Mouse (Mus musculus): Measurements from ENCODE around the gene Gpc6. TPM values are rescaled to one million over a fixed set of nuclear protein-coding genes. Genes with fewer than 3 reads are reported as not detected.

The Gpc6 gene
- polyA plus RNA-seq, 1 experiment from 2014 or later: 20.1 TPM

GRCm38 (mm10) chr14:116957154-116957553 lies 32.0 kb downstream of the Gpc6 start:
- Histone ChIP-seq H3K27ac (no peak overlapping the region), H3K9ac (no peak overlapping the region), H3K36me3 (no peaks in the 10 kb centered on the region), H3K4me1 (replicated peaks) (no peaks in the 10 kb centered on the region), H3K4me2 (no peak overlapping the region), H3K27me3 (no peaks in the 10 kb centered on the region), H3K9me3 (replicated peaks) (no peaks in the 10 kb centered on the region), H3K4me3 (no peak overlapping the region)
- no peak for ATAC-seq (replicated peaks; ENCODE audit: insufficient number of reproducible peaks, insufficient read depth, low FRiP score, low read depth)

- no peak overlapping the region for H3K27ac ChIP-seq
- H3K4me2 ChIP-seq: no peak overlapping the region
- no peaks in the 10 kb centered on the region for H3K27me3 ChIP-seq
- no peaks in the 10 kb centered on the region for H3K9me3 ChIP-seq (replicated peaks)
- no peaks in the 10 kb centered on the region for H3K4me1 ChIP-seq (replicated peaks)
- 78% methylated on average over 6 of the region's 6 CpGs for WGBS
- no peak overlapping the region for H3K9ac ChIP-seq
- no peak for ATAC-seq (replicated peaks; ENCODE audit: insufficient number of reproducible peaks, insufficient read depth, low FRiP score, low read depth)
- H3K36me3 ChIP-seq: no peaks in the 10 kb centered on the region
- no peak overlapping the region for H3K4me3 ChIP-seq
Measured at GRCm38 (mm10) chr14:116964837-116965236, 39.7 kb downstream of the Gpc6 start.

GRCm38 (mm10) chr14:116974708-116975107 lies 49.6 kb downstream of the Gpc6 start:
- Histone ChIP-seq H3K9ac (no peak overlapping the region), H3K4me1 (replicated peaks) (no peaks in the 10 kb centered on the region), H3K36me3 (no peaks in the 10 kb centered on the region), H3K4me2 (no peak overlapping the region), H3K27ac (no peak overlapping the region), H3K4me3 (no peak overlapping the region), H3K27me3 (no peaks in the 10 kb centered on the region), H3K9me3 (replicated peaks) (no peaks in the 10 kb centered on the region)
- ATAC-seq (replicated peaks; ENCODE audit: insufficient number of reproducible peaks, insufficient read depth, low FRiP score, low read depth): no peak
- 84% methylated on average over 3 of the region's 3 CpGs for WGBS

GRCm38 (mm10) chr14:116975224-116975623 lies 50.1 kb downstream of the Gpc6 start:
- H3K27ac ChIP-seq: no peak overlapping the region
- H3K9me3 ChIP-seq (replicated peaks): no peaks in the 10 kb centered on the region
- H3K9ac ChIP-seq: no peak overlapping the region
- no peak for ATAC-seq (replicated peaks; ENCODE audit: insufficient number of reproducible peaks, insufficient read depth, low FRiP score, low read depth)
- no peaks in the 10 kb centered on the region for H3K36me3 ChIP-seq
- WGBS: 49% methylated on average over 4 of the region's 4 CpGs
- 0 out of 2 replicates have a peak, but pooled peaks cover 3% of the 10 kb centered on the region for H3K4me1 ChIP-seq (replicated peaks)
- no peak overlapping the region for H3K4me3 ChIP-seq
- no peak overlapping the region for H3K4me2 ChIP-seq
- no peaks in the 10 kb centered on the region for H3K27me3 ChIP-seq

- H3K36me3 ChIP-seq: no peaks in the 10 kb centered on the region
- no peak overlapping the region for H3K4me2 ChIP-seq
- no peak overlapping the region for H3K27ac ChIP-seq
- no peaks in the 10 kb centered on the region for H3K27me3 ChIP-seq
- no peak overlapping the region for H3K9ac ChIP-seq
- WGBS: 65% methylated on average over 2 of the region's 2 CpGs
- no peaks in the 10 kb centered on the region for H3K9me3 ChIP-seq (replicated peaks)
- no peak overlapping the region for H3K4me3 ChIP-seq
- ATAC-seq (replicated peaks; ENCODE audit: insufficient number of reproducible peaks, insufficient read depth, low FRiP score, low read depth): no peak
- 0 out of 2 replicates have a peak, but pooled peaks cover 3% of the 10 kb centered on the region for H3K4me1 ChIP-seq (replicated peaks)
Measured at GRCm38 (mm10) chr14:116977259-116977658, 52.1 kb downstream of the Gpc6 start.

GRCm38 (mm10) chr14:116979714-116980382 lies 54.7 kb downstream of the Gpc6 start:
- no peak for ATAC-seq (replicated peaks; ENCODE audit: insufficient number of reproducible peaks, insufficient read depth, low FRiP score, low read depth)

GRCm38 (mm10) chr14:116981711-116982110 lies 56.6 kb downstream of the Gpc6 start:
- Histone ChIP-seq H3K27ac (no peak overlapping the region), H3K36me3 (no peaks in the 10 kb centered on the region), H3K4me1 (replicated peaks) (0 out of 2 replicates have a peak, but pooled peaks cover 3% of the 10 kb centered on the region), H3K9me3 (replicated peaks) (no peaks in the 10 kb centered on the region), H3K4me2 (no peak overlapping the region), H3K27me3 (no peaks in the 10 kb centered on the region), H3K4me3 (no peak overlapping the region), H3K9ac (no peak overlapping the region)
- 84% methylated on average over 4 of the region's 4 CpGs for WGBS
- no peak for ATAC-seq (replicated peaks; ENCODE audit: insufficient number of reproducible peaks, insufficient read depth, low FRiP score, low read depth)

More at GRCm38 (mm10) chr14:116979714-116980382, 54.7 kb downstream of the Gpc6 start:
- no peaks in the 10 kb centered on the region for H3K27me3 ChIP-seq
- no peak overlapping the region for H3K27ac ChIP-seq
- no peaks in the 10 kb centered on the region for H3K9me3 ChIP-seq (replicated peaks)
- H3K36me3 ChIP-seq: no peaks in the 10 kb centered on the region
- H3K4me1 ChIP-seq (replicated peaks): 0 out of 2 replicates have a peak, but pooled peaks cover 3% of the 10 kb centered on the region
- no peak overlapping the region for H3K4me3 ChIP-seq
- no peak overlapping the region for H3K4me2 ChIP-seq
- H3K9ac ChIP-seq: no peak overlapping the region
- 75% methylated on average over 10 of the region's 10 CpGs for WGBS

GRCm38 (mm10) chr14:116987341-116987740 lies 62.2 kb downstream of the Gpc6 start:
- WGBS: 75% methylated on average over 3 of the region's 3 CpGs
- H3K9me3 ChIP-seq (replicated peaks): no peaks in the 10 kb centered on the region
- no peak overlapping the region for H3K4me3 ChIP-seq
- no peaks in the 10 kb centered on the region for H3K36me3 ChIP-seq
- ATAC-seq (replicated peaks; ENCODE audit: insufficient number of reproducible peaks, insufficient read depth, low FRiP score, low read depth): no peak
- no peak overlapping the region for H3K9ac ChIP-seq
- no peaks in the 10 kb centered on the region for H3K4me1 ChIP-seq (replicated peaks)
- no peaks in the 10 kb centered on the region for H3K27me3 ChIP-seq
- no peak overlapping the region for H3K4me2 ChIP-seq
- H3K27ac ChIP-seq: no peak overlapping the region

- Histone ChIP-seq H3K27me3 (no peaks in the 10 kb centered on the region), H3K4me1 (replicated peaks) (no peaks in the 10 kb centered on the region), H3K36me3 (no peaks in the 10 kb centered on the region), H3K9ac (no peak overlapping the region), H3K4me2 (no peak overlapping the region), H3K27ac (no peak overlapping the region), H3K9me3 (replicated peaks) (no peaks in the 10 kb centered on the region), H3K4me3 (no peak overlapping the region)
- WGBS: 65% methylated on average over 1 of the region's 1 CpGs
- no peak for ATAC-seq (replicated peaks; ENCODE audit: insufficient number of reproducible peaks, insufficient read depth, low FRiP score, low read depth)
Measured at GRCm38 (mm10) chr14:117000376-117000775, 75.3 kb downstream of the Gpc6 start.

- no peaks in the 10 kb centered on the region for H3K4me1 ChIP-seq (replicated peaks)
- no peak for ATAC-seq (replicated peaks; ENCODE audit: insufficient number of reproducible peaks, insufficient read depth, low FRiP score, low read depth)
- no peaks in the 10 kb centered on the region for H3K9me3 ChIP-seq (replicated peaks)
- WGBS: 35% methylated on average over 8 of the region's 8 CpGs
- no peak overlapping the region for H3K4me2 ChIP-seq
- no peaks in the 10 kb centered on the region for H3K36me3 ChIP-seq
- no peak overlapping the region for H3K27ac ChIP-seq
- H3K9ac ChIP-seq: no peak overlapping the region
- H3K4me3 ChIP-seq: no peak overlapping the region
- no peaks in the 10 kb centered on the region for H3K27me3 ChIP-seq
Measured at GRCm38 (mm10) chr14:117002313-117002712, 77.2 kb downstream of the Gpc6 start.

GRCm38 (mm10) chr14:117008781-117009180 lies 83.7 kb downstream of the Gpc6 start:
- ATAC-seq (replicated peaks; ENCODE audit: insufficient number of reproducible peaks, insufficient read depth, low FRiP score, low read depth): no peak
- Histone ChIP-seq H3K4me3 (no peak overlapping the region), H3K27ac (no peak overlapping the region), H3K9me3 (replicated peaks) (no peaks in the 10 kb centered on the region), H3K4me1 (replicated peaks) (no peaks in the 10 kb centered on the region), H3K4me2 (no peak overlapping the region), H3K9ac (no peak overlapping the region), H3K27me3 (no peaks in the 10 kb centered on the region), H3K36me3 (no peaks in the 10 kb centered on the region)
- WGBS: 80% methylated on average over 3 of the region's 3 CpGs

- no peak overlapping the region for H3K27ac ChIP-seq
- no peaks in the 10 kb centered on the region for H3K27me3 ChIP-seq
- H3K36me3 ChIP-seq: no peaks in the 10 kb centered on the region
- no peak overlapping the region for H3K9ac ChIP-seq
- no peak for ATAC-seq (replicated peaks; ENCODE audit: insufficient number of reproducible peaks, insufficient read depth, low FRiP score, low read depth)
- H3K9me3 ChIP-seq (replicated peaks): no peaks in the 10 kb centered on the region
- H3K4me2 ChIP-seq: no peak overlapping the region
- H3K4me3 ChIP-seq: no peak overlapping the region
- H3K4me1 ChIP-seq (replicated peaks): no peaks in the 10 kb centered on the region
- 77% methylated on average over 1 of the region's 1 CpGs for WGBS
Measured at GRCm38 (mm10) chr14:117012969-117013368, 87.9 kb downstream of the Gpc6 start.
